Mouse (Mus musculus) kidney, postnatal 4 days (tissue): ENCODE measurements at regions not wholly inside any gene's neighbourhood (a gene's known extent, or its start where the extent isn't known, plus 50 kb on each side); places are given as distances from the start of the nearest gene placed in this dataset.

ENCODE experiments used
- DNase-seq, 2 experiments: peaks; one replicate each; pipeline ENCODE4 v3.0.0; 2021; ENCODE audit warnings: mixed read lengths in 2 of 2

DNA sequence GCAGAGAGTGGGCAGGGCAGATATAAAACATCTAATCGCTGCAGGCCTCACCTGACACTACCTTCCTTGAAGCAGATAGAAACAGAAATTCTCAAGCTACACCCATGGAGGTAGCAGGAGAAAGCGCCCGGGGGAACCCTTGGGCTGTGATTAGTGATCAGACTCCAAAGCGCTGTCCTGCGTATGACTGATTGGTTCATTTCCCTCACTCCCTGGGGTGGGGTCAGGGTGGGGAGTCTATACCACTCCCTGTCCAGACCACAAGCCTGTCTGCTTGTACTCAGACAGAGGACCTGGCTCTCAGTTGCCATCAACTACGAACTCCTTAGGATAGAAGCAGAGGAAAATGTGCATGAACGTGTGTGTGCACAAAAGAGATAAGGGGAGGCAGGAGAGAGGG lies 77.7 kb downstream of the Gm826 start:
- DNase-seq = no peak

DNA sequence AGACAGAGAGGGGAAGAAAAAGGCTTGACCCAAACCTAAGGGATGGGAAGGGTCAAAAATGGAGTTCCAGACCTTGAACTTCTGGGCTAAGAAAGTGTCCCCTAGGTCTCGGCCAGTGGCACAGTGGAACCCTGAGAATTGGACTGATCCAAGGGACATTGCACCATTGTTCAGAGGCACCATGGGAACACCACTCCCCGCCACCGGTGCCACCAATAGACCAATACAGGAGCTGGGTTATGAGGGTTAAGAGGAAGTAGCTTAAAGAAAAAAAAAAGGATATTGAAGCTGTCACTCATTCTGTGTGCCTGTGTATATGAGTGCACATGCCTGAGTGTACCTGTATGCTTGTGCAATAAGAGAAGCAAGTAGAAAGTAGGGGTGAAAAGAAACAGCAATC lies 83.7 kb downstream of the Gm826 start:
- no peak for DNase-seq

DNA sequence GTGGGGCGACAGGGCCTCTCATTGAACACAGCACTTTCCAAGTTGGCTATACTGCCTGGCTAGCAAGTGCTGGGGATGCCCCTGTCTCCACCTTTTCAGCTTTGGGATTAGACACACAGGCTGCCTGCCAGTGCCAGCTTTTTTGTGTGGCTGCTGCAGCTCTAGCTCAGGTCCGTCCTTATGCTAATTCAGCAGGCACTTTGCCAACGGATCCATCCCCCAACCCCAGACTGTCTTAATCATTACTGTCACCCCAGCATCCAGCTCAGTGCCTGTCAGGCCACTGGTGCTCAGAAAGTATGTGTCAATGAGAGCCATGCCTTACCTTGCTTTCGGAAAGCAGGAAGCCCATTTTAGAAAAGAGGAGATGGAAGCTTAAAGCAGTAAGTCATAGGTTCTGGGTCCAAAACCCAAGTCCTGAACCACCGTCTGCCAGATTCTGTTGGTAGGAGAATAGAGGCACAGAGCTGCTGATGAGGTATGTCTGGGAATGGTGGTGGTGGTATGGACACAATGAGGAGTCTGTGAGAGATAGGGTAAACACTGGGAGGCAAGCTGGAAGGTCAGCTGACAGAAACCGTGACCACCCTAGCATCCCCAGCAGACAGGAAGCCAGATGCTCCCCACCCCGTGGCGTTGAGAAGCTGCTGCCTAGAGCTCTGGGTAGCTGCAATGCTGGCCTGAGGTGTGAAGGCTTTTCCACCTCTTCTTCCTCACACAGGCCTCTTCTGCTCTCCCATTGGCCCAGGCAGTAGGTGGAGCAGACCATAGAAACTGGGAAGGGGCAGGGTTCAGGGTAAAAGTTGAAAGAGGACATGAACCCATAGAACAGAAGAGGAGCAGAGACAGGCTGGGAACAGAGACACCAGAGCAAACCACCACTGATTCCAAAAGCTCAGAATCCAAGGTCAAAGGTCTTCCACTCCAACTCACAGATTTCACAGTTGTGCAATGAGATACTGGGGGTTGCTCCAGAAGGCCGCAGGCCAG lies 84.6 kb downstream of the Gm826 start:
- peak in 1 of 2 experiments; percentile 44 for DNase-seq

DNA sequence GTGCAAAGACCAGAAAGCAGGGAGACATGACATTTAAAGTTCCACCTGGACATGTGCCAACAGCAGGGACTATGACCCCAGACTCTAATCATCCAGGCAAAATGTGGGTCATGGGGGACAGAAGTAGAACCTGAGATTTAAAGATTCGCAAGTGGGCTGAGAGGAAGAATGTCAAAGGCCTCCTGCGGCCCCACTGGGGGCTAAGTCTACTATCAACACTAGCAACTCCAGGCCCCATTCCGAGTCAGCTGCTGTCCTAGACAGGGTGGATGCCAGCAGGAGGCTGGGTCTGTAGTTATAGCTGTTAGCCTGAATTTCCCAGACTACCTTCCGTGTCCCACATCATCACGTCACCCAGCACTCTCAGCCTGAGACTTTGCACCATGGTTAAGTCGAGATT lies 86.7 kb downstream of the Gm826 start:
- peak; percentile 14 to 34 for DNase-seq

DNA sequence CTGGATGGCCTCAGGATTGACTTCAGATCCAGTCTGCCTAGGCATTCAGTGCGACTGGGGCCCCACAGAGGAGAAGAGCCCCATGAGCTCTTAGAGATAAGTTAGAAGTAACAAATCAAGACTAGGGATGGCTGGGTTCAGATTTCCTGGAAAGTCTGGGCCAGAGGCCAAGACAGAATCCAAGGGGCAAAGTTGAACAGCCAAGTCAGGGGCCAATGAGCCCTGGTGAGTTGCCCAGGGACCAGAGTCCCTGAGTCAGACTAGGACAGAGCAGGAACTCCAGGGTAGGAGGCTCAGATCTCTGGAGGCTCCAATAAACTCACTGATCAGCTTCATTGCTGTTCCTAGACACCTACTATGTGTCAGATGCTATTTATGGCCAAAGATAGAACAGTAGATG lies 87.6 kb downstream of the Gm826 start:
- DNase-seq = peak; percentile 65 to 74

DNA sequence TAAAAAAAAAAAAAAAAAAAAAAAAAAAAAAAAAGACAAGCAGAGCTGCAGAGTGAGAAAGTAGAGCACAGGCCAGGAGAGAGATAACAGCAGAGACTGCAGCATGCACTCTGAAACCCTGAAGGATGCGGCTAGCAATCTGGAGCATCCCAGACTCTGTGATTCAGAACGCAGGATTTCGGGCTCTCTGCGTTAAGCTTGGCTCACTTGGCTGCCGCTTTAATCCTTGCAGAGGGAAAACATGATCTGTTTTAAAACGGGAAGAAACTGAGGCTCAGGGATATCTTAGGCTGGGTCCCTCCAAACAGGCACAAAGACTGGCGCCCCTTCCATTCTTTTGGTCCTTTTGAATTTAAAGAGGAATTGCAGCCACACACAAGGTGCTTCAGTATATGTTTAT lies 89.1 kb downstream of the Gm826 start:
- DNase-seq = no peak

DNA sequence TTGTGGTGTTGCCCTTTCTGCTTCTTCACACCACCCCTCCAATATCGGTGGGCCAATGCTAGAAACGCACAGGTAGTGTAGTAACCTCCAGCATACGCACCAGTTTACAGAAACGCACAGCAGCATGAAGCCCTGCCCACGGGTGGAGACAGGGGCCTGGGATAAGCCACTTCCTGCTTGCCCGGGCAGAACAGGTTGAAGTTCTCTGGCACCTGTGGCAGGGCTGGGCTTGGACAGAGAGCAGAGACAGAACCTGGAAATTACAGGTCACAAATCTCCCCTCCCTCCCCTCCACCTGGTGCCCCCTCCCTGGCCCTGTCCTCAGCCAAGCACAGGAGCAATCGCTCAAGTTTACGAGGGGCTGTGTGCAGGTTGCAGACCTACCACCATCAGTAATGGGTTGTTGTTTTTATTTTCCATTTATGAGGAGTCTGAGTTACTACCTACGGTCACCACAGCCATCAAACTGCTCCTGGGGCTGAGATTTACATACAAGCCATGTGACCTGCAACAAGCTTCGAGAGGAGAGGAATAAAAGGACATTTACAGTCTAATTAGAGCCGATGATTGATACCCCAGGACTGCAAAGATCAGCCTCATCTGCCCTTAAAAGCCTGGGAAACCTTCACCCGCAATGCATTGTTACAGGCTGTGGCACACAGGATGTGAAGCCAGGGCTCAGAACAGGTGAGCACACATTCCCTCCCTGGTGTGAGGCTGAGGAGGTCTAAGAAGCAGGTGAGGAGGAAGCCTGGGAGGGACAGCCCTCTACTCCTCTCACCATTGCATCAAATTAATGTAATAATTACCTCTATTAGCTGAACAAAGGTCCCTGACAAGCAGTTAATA lies 93.2 kb downstream of the Gm826 start:
- peak; percentile 50 to 62 for DNase-seq

DNA sequence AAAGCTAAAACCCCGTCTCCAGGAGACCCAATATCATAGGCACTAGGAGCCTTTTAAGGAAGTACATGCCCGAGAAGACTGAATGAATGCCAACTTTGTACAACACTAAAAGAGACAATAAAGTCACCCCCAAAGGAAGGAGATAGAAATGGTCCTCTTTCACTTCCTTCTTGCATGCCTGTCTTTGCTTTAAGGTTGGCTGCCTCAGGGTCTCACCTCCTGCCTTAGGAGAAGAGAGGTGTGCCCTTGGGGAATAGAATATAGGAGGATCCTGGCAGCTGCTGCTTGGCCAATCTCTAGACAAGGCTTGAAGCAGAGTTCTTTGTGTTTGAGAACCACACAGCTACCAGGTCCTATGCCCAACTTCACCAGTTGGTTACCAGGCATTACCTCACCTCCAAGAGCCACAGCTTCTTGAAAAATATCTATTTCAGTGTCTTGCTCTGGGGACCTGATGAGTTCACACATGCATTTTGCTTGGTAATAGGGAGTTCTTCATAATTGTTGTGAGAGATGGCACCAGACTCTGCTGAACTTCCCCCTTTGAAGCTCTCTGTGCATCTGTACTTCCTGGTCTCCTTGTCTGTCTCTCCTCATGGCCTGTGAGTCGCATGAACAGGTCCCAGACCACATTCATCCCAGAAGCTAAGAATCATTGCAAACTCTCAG lies 96.4 kb downstream of the Gm826 start:
- DNase-seq = no peak

DNA sequence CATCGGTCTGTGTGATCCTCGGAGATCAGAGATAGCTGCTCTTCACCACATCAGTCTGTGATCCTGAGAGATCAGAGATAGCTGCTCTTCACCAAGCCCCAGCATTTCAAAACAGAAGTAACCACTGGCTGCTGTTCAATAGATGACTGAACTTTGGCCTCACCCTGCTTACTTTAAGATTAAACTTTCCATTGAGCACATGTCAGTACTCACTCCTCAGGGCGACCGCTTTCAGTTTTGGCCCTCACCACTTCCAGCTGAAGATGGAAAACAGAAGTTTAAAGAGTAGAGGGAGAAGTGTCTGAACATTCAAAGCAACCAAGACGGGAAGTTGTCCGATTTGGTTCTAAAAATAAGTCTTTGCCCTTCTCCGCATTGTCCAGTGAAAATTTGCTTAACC lies 97.2 kb downstream of the Gm826 start:
- DNase-seq = no peak

DNA sequence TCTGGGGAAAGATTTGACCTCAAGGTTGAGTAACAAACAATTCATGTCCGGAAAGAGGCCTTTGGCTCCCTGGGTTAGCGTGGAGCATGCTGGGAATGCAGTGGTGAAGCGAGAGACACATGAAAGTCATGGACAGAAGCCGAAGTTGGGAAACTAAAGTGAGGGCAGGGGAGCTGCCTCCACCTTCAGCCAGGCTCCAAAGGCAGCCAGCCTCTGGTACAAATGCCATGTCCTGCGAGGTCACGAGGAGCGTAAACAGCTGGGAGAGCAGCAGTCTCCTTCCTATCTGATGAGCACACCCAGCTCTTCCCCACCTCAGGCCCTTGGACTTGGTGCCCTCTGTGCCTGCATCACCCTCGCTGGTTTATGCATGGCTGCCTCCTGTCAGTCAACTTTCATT lies 103.2 kb downstream of the Gm826 start:
- DNase-seq = peak in 1 of 2 experiments; percentile 32

DNA sequence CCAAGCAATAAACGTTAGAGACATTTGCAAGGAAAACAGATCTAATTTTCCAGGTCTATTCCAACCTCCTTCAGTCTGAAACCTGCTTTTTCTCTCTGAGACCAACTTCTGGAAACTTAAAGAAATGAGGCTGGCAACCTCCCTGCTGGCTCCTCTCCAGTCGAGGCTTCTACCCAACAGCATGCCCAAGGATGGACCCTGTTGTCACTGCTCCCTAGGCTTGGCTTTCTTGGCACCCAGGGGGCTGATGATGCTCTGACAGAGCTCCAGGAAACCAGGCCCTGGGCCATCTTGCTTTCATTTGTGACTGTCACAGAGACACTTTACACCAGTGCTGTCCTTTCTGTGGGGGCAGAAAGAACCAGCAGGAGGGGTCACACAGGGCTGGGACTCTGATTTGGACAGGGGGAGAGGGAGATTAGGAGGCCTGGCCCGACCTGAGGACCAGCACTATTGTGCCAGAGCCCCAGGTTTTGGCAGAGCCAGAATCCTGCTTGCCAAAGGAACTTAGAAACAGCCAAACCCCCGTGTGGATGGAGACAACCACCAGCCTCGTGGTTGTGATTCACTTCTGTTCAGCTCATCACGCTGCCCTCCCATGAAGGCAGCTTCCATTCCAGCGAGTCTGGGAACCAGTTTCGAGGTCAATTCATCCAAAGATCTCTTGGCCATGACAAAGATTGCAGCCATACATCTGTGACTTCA lies 105.5 kb downstream of the Gm826 start:
- DNase-seq = no peak

DNA sequence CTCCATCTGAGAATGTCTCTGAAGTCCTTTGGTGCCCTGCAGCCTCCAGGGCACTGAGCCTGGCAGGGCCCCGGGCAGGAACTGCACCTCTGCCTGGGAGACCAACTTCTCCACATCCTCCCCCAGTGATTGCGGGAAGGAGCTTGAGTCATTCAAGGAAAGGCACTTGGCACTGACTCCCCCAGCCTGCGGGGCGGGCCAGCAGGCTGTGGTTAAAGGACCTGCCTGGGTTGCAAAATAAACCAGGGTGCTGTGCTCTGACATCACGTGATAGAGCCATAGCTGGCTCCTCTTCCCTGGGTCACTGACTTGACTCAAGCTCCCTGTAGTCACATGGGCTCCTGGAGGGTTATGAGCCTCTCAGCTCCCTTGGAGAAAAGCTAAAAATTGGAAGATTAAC lies 108.5 kb downstream of the Gm826 start:
- no peak for DNase-seq

DNA sequence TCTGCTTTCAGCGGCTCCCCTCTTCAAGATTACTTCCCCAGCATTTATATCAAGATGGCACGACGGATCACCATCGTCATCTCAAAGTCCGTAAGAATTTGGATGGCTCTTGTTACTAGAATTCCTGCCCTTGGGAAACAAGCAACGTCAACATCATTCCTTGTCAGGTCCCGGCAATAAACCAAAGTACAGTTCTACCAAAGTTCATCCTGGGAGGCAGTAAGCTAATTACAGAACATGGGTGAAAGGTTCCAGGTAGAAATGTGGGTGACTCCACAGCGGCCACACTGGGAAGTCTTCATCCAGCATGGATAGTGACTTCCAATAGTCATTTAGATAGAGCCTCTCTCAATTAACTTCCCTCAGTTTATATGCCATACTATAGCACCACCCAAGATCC lies 110.6 kb downstream of the Gm826 start:
- DNase-seq = no peak

DNA sequence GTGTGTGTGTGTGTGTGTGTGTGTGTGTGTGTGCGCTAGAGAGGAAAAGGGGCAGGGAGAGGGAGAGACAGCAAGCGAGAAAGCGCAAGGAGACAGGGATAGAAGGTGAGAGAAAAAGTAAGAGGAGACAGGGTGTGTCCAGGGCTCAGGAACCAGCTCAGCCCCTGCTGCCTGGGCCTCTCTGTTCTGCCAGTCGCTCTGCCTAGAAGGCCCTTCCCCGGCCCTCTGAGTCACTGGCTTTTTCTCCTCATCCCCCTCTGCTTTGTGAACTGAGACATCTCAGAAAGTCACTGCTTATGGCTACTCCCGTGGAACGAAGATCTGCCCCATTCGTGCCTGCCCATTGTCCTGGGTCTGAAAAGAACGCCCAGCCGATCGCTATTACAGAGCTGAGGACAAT lies 112.2 kb downstream of the Gm826 start:
- DNase-seq = no peak

DNA sequence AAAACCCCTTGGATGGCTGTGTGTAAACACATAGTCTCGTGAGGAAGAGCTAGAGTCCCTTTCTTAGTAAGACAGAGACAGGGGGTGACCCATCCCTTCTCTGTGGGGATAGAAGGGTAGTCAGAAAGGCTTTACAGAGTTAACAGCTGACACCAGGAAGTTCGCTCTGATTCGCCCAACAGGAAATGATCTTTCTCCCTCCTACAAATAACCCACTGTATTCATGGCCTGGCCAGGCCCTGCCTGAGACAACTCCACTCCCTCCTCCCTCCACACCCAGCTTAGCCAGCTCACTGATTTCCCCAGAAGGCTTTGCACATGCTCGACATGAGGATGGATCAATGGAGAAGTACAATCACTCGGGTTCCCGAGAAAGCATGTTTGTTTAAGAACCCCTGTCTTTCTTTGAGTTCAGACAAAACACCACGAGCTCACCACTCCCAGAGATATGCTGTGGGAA lies 113.4 kb downstream of the Gm826 start:
- DNase-seq = peak in 1 of 2 experiments; percentile 35

DNA sequence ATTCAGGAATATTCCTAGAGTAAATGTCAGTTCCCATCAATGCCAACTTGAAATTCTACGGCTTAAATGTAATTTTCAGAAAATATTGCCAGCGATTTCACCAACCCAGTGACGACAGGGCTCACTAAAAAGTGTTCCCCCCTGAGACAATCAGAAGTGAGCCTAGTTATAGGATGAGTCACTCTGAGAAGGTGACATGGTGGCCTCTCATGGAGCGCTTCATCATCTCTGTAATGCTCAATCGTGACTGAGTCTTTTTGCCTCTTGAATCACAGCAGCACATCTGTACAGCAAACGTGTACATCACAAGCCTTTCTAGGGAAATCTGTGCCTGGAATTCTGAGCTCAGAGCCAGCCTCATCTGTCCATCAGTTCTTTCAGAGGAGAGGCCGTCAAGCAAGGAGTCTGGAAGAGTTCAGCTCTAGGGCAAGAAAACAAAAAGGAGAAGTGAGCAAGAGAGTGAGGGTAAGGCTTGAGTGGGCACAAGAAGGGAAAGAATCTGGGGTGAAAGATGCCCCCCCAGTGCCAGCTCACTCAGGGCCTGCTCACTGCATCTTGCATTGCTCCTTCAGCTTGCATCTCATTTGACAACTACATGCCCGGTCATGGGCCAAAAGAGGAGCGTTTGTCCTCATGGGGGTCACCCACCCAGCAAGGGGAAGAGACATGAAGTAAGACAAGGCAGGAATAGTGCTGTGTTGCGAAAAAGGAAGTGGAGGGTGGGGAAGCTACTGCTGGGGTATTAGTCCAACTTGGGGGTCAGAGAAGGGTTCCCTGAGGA lies 119.7 kb downstream of the Gm826 start:
- no peak for DNase-seq

DNA sequence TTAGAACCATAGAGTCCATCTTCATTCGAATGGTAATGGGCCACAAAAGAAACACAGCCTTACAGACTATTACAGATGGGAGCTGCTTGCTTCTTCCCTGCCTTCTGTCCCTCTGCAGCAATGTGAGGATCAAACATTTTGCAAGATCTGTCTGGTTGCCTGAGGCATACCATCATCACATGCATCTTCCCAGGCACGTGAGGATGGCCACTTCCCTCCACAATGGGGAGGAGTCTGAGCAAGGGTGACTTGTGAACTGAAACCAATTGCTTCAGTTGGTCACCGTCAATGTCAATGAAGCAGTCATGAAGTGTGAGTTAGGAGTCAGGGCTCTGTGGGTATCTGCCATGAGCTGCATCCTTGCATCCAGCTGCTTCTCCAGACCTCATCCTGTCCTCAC lies 123.5 kb downstream of the Gm826 start:
- no peak for DNase-seq

DNA sequence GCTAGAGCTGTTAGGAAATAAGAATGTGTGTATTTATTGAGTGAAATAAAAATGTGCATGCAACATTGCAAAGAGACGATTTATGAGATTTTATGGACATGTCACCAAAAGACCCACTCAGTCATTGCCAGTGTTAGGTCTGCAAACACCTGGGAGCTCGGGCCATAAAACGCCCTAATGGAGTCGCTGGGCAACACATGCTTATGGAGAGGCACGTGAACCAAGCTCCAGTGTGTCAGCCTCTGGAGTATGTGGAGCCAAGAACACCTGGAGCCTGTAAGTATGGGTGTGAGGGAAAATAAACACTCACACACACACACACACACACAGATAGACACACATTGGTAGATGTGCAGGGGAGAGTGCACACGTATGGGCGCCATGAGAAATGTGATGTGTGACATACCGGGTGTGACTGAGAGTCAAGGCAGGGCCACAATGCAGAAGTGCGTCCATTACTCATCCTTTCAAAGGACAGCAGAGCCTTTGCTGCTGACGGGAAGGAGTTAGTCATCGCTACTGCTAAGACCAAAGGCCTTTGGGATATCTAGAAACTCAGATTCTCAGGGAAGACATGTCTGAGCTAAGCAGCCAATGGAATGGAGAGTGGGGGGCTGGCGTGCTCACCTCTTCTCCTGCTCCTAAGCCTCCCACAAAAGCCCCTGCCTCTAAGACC lies 124.2 kb downstream of the Gm826 start:
- no peak for DNase-seq

DNA sequence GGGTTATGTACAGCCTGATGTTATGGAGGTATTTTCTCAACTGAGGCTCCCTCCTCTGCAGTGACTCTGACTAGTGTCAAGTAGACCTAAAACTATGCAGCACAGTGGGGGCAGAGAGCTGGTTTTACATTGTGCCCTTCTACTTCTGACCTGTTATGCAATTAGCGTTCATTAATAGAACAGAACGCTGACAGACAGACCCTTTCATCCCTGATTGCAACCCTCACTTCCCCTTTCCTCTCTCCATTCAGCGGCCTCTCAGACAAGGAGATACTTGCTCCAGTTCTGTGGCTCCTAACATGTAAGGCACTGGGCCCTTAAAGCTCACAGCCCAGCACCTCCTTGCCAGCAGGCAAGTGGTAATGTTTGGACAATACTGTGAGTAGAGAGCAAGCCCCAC lies 125.7 kb downstream of the Gm826 start:
- no peak for DNase-seq

DNA sequence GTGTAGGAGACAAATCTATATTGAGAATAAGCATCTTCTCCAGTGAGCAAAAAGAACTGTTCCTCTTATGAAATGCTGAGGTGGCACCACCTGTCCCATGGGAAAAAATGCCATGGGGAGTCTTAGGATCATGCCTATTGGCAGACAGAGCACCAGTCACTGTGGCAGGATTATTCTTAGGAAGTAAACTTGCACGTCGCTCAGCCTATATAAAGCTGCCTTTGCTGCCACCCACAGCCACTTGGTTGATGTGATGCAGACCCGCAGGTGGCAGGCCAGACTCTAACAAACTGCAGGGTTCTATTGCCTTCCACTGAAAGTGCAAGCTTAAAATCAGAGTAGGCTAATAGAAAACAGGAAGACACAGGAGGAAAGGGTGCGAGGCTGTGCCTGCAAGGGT lies 126.7 kb downstream of the Gm826 start:
- no peak for DNase-seq

DNA sequence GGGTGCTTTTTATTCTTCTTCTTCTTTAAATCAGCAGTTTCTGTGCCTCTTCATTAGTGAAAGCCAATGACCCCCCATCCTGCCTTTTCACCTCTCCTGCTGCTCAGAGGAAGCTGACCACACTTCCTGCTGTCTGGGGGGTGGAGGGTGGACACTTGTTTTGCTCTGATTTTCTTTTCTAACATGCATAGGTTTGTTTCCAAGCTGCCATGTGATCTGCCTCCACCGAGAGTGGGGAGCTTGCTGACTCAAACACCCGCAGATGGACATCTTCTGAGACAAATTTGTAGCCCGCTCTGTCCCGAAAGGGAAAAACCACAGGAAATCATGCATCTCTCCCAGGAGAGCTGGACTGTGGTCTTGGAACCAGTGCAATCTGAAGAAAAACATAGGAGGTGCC lies 141.3 kb downstream of the Gm826 start:
- DNase-seq = peak; percentile 13 to 41
